Mouse (Mus musculus) kidney, adult 9 months (tissue): ENCODE measurements around the gene Erg28.

Experiments used
- DNase-seq: peaks from one replicate; pipeline ENCODE4 v3.0.0; 2022

Gene Erg28

GRCm38 (mm10) chr12:85824438-85825264, at the start of gene Erg28, which contains the start of gene Ttll5:
Erg28 (minus strand) TSS chr12:85824550.
Ttll5 (plus strand) TSS chr12:85824659.
- peak; percentile 96 for DNase-seq

DNA sequence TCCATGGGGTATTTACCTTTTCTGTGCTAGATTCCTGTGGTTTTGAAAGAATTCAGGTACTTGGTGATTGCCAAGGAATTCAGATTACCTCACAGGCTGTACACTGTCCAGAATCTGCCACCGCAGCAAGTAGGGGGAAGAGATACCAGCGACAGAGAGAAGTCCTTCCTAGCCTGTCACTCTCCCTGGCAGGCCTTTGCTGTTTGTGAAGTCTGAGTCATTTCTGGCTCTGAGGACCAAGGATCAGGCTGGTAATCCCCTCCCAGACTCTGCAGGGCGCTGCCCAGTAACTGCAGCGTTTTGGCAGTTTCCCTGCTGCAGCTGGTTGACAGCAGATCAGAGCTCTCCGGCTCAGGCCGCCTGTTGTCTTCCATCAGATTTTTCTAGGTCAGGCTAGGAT, 45.1 kb upstream of the Erg28 start:
- no peak for DNase-seq

DNA sequence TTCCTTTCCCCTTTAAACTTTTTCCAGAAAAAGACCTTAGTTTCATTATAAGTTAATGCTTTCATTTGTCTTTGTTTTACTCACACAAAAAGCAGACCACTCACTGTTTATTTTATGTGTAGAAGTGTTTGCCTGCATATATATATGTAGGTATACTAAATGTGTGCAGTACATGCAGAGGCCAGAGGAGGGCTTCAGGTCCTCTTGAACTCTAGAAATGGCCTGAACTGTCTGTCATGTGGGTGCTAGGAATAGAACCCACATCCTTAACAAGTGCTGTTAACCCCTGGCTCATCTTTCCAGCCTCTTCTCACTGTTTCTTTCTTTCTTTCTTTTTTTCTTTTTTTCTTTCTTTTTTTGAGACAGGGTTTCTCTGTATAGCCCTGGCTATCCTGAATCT, 42.8 kb upstream of the Erg28 start:
- DNase-seq = no peak

GRCm38 (mm10) chr12:85866624-85867023, 42.3 kb upstream of the Erg28 start:
- DNase-seq = no peak

GRCm38 (mm10) chr12:85865526-85865925, 41.2 kb upstream of the Erg28 start:
- DNase-seq = no peak

GRCm38 (mm10) chr12:85862514-85862913, 38.2 kb upstream of the Erg28 start:
- DNase-seq = peak; percentile 20

DNA sequence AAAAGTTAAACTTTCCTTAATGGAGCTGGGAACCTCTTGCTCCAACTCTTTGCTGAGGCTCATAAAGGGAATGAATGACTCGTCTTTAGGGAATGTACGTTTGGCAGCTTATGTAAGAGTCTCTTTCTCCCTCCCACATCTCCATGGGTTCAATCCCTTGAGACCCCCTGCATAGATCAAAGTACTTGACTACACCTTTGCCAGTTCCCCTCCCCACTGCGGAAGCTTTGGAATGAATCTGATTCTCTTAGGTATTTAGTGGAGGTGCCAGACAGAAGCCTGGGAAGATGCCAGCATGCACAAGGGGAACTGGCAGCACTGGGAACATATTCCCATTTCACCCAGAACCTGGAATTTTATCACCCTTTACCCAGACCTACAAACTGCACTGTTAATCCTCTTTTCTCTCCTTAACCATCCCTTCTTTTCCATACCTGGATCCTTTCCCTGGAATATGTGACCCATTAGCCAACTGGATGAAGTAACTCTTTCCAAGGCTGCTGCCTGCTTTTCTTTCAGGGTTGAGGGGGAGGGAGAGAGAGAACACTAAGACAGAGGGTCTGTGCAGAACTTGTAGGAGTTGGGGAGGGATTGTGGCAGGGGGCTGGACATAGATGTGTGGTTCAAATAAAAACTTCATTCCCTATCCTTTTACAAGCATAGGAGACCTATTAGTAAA, 35.3 kb upstream of the Erg28 start:
- no peak for DNase-seq

GRCm38 (mm10) chr12:85859111-85859510, 34.8 kb upstream of the Erg28 start:
- DNase-seq = no peak

- DNase-seq = no peak
Observed at GRCm38 (mm10) chr12:85857300-85857699, 33.0 kb upstream of the Erg28 start.

DNA sequence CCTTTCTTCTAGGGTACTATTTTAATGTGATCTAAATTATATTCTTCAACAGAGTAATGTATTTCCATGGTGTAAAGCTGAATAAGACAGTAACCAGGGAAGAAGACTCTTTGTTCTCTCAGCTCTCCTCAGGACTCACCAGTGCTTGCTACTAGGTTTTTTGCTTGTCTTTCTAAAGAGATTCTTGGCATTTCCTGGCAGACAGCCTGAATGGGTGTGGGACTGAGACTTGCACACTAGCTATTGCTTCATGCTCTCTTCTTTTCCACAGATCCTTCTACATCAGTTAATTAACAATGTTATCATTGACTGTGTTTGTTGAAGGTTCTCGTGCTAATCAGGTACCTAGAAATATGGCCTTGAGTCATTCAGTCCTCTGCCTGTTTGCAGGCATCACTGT, 29.9 kb upstream of the Erg28 start:
- no peak for DNase-seq

DNA sequence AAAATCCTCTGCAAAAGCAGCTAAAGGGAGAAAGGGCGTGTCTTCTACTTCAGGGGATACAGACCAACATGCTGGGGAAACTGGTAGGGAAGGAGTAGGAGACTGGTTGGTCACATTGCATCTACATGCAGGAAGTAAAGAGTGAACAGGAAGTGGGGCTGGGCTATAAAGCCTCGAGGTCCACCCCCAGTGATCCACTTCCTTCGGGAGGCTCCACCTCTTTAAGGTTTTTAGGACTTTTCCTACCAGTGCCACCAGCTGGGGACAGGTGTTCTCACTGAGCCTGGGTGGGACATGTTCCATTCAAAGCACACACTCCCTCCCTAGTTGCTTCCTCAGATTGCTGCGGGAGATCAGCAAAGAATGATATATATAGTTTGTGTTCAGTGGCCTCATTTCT, 29.5 kb upstream of the Erg28 start:
- no peak for DNase-seq

DNA sequence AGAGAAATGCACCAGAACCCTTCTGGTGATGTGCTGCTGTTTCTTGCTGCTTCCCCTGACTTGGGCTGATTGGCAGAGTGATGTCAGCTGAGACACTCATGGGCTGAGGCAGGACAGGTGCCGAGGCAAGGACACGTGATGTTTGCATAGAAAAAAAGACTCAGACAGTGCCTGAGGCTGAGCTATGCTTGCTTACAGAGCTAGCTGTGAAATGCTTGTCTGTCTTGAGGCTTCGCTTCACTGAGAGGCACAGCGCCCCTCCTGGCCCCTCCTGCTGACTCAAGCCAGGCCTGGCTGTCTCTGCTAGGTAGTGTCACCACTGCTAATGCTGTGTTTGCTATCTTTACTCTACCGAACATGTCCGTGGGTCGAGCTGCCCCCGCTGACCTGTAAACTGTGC, 26.3 kb upstream of the Erg28 start:
- DNase-seq = no peak

GRCm38 (mm10) chr12:85848164-85848958, 24.0 kb upstream of the Erg28 start:
- peak; percentile 44 for DNase-seq

DNA sequence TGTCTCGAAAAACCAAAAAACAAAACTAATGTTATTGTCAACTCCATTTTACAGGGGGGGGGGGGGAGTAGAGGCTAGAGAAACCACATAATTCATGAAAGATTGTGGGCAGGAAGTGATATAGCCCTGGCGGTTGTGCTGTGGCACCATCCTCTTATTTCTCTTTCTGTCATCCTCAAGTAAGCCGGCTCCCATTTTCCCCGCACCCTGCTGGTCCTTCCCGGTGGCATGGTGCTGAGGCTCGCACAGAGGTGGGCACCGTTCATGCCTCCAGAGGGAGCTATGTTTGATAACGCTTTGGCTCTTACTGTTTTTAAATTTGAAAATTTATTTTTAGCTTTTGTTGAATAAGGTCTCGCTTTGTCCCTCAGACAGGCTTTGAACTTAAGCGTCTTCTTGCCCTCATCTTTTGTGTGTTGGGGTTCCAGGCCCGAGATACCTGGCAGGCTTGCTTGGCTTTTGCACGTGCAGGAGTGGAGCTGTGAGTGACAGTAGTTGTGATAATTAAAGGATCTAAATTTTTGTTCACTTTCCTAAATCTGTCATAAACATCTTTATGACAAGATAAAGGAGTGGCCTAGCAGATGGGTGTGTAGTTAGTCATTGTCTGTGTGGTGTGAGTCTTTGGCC, 15.1 kb upstream of the Erg28 start:
- no peak for DNase-seq

- DNase-seq = no peak
Observed at GRCm38 (mm10) chr12:85837765-85838164, 13.4 kb upstream of the Erg28 start.

DNA sequence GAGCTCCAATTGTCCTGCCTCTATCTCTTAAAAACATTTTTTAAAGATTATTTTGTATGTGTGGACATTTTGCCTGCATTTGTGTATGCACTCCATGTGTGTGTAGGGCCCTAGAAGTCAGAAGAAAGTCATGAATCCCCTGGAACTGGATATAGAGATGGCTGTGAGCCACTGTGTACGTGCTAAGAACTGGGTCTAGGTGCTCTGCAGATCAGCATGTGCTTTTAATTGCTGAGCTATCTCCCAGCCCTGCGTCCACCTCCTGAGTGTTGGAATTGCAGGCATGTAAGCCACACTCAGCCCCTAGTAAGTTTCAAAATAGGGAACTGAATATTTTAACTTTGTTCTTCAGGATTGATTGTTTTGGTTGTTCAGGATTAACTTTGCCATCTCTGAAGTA, 10.2 kb upstream of the Erg28 start:
- DNase-seq = no peak

DNA sequence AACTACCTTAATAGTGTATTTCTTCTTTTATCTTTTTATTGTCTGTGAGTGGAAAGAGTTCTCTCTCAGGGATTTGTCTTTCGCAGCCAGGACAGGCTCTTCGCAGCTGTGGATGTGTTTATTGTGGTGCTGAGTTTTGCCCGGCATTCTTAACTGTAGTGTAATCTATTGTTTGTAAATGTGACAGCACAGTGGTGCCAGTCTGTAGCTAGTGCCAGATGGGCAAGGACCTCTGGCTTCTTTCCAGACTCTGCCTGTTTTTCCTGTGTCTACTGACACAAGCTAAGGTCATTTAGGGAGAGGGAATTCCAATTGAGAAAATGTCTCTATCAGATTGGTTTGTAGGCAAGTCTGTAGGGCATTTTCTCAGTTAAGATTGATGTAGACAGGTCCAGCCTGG, 6.3 kb upstream of the Erg28 start:
- DNase-seq = no peak

DNA sequence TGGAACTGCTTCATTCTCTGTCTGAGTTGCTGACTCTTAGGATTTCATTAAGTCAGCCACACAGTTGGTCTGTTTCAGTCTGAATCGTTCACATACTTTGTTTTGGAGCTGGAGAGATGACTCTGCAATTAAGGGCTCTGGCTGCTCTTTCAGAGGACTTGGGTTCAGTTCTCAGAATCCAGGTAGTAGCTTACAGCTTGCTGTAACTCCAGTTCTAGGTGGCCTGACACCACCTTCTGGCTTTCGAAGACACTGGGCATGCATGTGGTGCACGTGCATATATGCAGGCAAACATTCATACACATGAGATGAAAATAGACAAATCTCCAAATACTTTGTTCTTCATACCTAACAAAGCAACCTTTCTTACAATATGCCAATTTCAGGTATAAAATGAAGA, 5.5 kb upstream of the Erg28 start:
- no peak for DNase-seq

DNA sequence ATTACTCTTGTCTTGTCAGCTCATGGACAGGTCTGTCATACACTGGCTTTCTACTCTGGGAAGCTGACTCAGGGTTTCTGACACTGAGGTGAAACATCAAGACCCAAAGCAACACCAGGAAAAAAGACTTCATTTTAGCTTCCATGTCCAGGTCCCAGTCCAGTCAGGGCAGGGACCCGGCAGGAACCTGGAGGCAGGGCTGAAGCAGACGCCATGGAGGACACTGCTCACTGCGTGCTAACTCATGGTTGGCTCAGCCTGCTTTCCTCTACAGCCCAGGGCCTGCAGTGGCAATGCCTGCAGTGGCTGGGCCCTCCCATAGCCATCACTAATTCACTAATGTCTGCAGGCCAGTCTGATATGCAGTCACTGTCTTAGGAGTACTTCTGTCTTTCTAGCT, 4.5 kb upstream of the Erg28 start:
- DNase-seq = no peak

- DNase-seq = no peak
Observed at GRCm38 (mm10) chr12:85825822-85826221, 1.5 kb upstream of the Erg28 start.

GRCm38 (mm10) chr12:85825361-85825760, 1.0 kb upstream of the Erg28 start:
- DNase-seq = no peak

DNA sequence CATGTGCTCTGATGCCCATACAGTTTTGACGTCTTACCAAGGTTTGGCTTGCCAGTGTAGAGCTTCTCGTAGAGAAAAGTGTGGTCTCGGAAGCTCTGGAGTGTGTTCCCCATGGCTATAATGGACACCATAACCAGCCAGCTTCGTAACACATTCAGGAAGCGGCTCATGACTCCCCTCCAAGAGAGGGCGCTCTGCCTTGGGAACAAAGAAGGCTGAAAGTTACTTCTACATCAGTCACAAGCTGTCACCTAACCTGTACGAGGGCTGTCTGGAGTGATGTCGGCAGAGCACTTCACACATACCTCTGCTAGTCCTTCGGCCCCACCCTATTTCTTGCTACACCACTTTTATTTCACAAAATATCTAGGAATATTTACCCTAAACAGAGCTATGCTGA, 2.3 kb downstream of the Erg28 start:
- DNase-seq = no peak

GRCm38 (mm10) chr12:85813599-85813998, 10.8 kb downstream of the Erg28 start:
- peak; percentile 67 for DNase-seq
